ENCODE assay signal across 15 mouse cellular contexts in genomic region chr1:61912931-61913330, GRCm38 (mm10).
DNase-seq lines count a peak whose midpoint lies in the region; ATAC-seq lines count a peak whose summit lies in the region.
"Had no signal": no experiment of that assay in that cellular context is flagged by ENCODE, and none has a peak within 500 bp of the region (broad histone marks: within the 10 kb centered on the region; RNA-seq: fewer than 3 reads in every experiment).

No protein-coding gene starts in this region.

- peak; percentile 41 for DNase-seq in cerebellum, adult 8-10 months
- peak; percentile 30 for DNase-seq in gonadal fat pad, adult 2 months (ENCODE audit: low read depth)
- DNase-seq in retina, embryonic 14.5 days (ENCODE audit: low spot score): peak; percentile 43
- no peak for DNase-seq in testis, postnatal 14 days (ENCODE audit: low spot score)
- no peak for DNase-seq in ovary, adult 18-20 months (ENCODE audit: low spot score)
- no peak for DNase-seq in kidney, postnatal 10 days
- DNase-seq: adrenal gland, adult 2 months; gastrocnemius, postnatal 25 days; kidney, postnatal 4 days; spleen, adult 18-20 months had no signal

- H3K9me3 ChIP-seq in neural tube, embryonic 13.5 days: no peaks in the 10 kb centered on the region
- no peaks in the 10 kb centered on the region for H3K9me3 ChIP-seq in neural tube, embryonic 15.5 days (replicated peaks)
- H3K9me3 ChIP-seq: intestine, embryonic 15.5 days; liver, embryonic 15.5 days; megakaryocyte, embryonic 14.5 days had no signal

- H3K4me2 ChIP-seq in neural tube, embryonic 13.5 days: no peak overlapping the region
- H3K4me2 ChIP-seq in neural tube, embryonic 15.5 days: no peak overlapping the region
- H3K4me2 ChIP-seq: intestine, embryonic 15.5 days; liver, embryonic 15.5 days had no signal

- no peak for ATAC-seq in neural tube, embryonic 13.5 days (ENCODE audit: low read depth)
- ATAC-seq in neural tube, embryonic 15.5 days (ENCODE audit: low FRiP score): no peak
- ATAC-seq: intestine, embryonic 15.5 days had no signal

- H3K4me1 ChIP-seq in neural tube, embryonic 13.5 days (replicated peaks): 0 out of 2 replicates have a peak, but pooled peaks cover 6% of the 10 kb centered on the region
- H3K4me1 ChIP-seq in neural tube, embryonic 15.5 days: no peaks in the 10 kb centered on the region
- H3K4me1 ChIP-seq: intestine, embryonic 15.5 days; liver, embryonic 15.5 days; megakaryocyte, embryonic 14.5 days had no signal

- H3K36me3 ChIP-seq in neural tube, embryonic 13.5 days: no peaks in the 10 kb centered on the region
- H3K36me3 ChIP-seq in neural tube, embryonic 15.5 days: no peaks in the 10 kb centered on the region
- H3K36me3 ChIP-seq: intestine, embryonic 15.5 days; liver, embryonic 15.5 days had no signal

- H3K9ac ChIP-seq in neural tube, embryonic 13.5 days: no peak overlapping the region
- no peak overlapping the region for H3K9ac ChIP-seq in neural tube, embryonic 15.5 days (replicated peaks)
- H3K9ac ChIP-seq: intestine, embryonic 15.5 days; liver, embryonic 15.5 days had no signal

- no peak overlapping the region for H3K4me3 ChIP-seq in neural tube, embryonic 13.5 days
- H3K4me3 ChIP-seq in neural tube, embryonic 15.5 days (replicated peaks): no peak overlapping the region
- H3K4me3 ChIP-seq: intestine, embryonic 15.5 days; liver, embryonic 15.5 days; megakaryocyte, embryonic 14.5 days had no signal

- H3K27ac ChIP-seq in neural tube, embryonic 13.5 days (replicated peaks): peak overlapping the region; percentile 20; the same call in 1 of the 2 replicates
- no peak overlapping the region for H3K27ac ChIP-seq in neural tube, embryonic 15.5 days (replicated peaks)
- H3K27ac ChIP-seq: intestine, embryonic 15.5 days; liver, embryonic 15.5 days had no signal

- 32% methylated on average over 2 of the region's 2 CpGs for WGBS in neural tube, embryonic 13.5 days
- WGBS in neural tube, embryonic 15.5 days: 26% methylated on average over 2 of the region's 2 CpGs

- H3K27me3 ChIP-seq in neural tube, embryonic 13.5 days: no peaks in the 10 kb centered on the region
- no peaks in the 10 kb centered on the region for H3K27me3 ChIP-seq in neural tube, embryonic 15.5 days (replicated peaks)
- H3K27me3 ChIP-seq: intestine, embryonic 15.5 days; liver, embryonic 15.5 days; megakaryocyte, embryonic 14.5 days had no signal

Comparison
In these comparisons a context has a peak if more than half of its experiments do, and no peak if none do; other contexts are left out.
1. DNase-seq: peak in cerebellum, adult 8-10 months (single experiment), gonadal fat pad, adult 2 months (single experiment) and retina, embryonic 14.5 days (single experiment); none in testis, postnatal 14 days (single experiment), ovary, adult 18-20 months (single experiment) and kidney, postnatal 10 days (single experiment).